Mouse (Mus musculus) C2C12 (cell line): ENCODE measurements around the gene Lsm14a.

Source experiments
- CEBPB ChIP-seq: IDR thresholded peaks from one replicate; pipeline ENCODE4 v1.6.1; 2011; ENCODE audit warnings: low read depth, mild to moderate bottlenecking, control low read depth, moderate library complexity
- CTCF ChIP-seq: IDR thresholded peaks from one replicate; pipeline ENCODE4 v1.5.1; 2011; ENCODE audit not compliant: control insufficient read depth, insufficient read depth, insufficient read length

- no peak for TF ChIP-seq CEBPB
- no peak for TF ChIP-seq CTCF
Measured at GRCm38 (mm10) chr7:34321958-34322357, 71.2 kb downstream of the Lsm14a start.
